Mouse (Mus musculus): ENCODE measurements around the gene Hs2st1.

Gene Hs2st1

GRCm38 (mm10) chr3:144380921-144381320 lies 189.1 kb downstream of the Hs2st1 start:
- DNase-seq = peak; percentile 55

- no peak for DNase-seq
These were observed 190.2 kb downstream of the Hs2st1 start for GRCm38 (mm10) chr3:144379801-144380200.
